Mouse (Mus musculus): ENCODE data around the gene Spsb4.

DNA sequence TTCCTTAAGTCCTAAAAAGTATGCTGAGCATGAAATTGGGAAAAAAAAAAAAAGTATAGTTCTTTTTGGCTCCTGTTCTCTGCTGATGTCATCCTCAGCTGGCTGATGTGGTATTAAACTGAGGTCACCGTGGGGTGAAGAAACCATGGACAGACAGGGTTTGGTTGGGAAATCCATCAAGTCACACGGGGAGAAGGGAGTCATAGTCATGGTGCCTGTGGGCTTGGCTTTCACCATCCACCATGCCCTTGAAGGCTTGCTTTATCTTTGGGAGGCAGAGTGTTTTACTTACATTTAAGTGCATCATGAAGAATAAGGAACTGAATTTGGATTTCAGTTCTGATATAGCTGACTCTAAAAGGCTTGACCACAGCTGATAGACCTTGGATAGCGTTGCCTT, 19.4 kb upstream of the Spsb4 start:
- TF ChIP-seq CTCF (conservative IDR thresholded peaks at IDR 0.05; ENCODE audit: low read length) (no peak), POU5F1 (IDR thresholded peaks at IDR 0.05; ENCODE audit: borderline replicate concordance, low read length) (no peak), NANOG (IDR thresholded peaks at IDR 0.05; ENCODE audit: borderline replicate concordance, low read length) (no peak)

All from E14TG2a.4 (cell line).